Mouse (Mus musculus) C2C12 (cell line): ENCODE measurements at regions not wholly inside any gene's neighbourhood (a gene's known extent, or its start where the extent isn't known, plus 50 kb on each side); places are given as distances from the start of the nearest gene placed in this dataset.

Experiments used
- H3K27me3 ChIP-seq: one replicate; pipeline ENCODE4 v1.6.1; 2011; ENCODE audit not compliant: control insufficient read depth, insufficient read depth, insufficient read length
- H3K36me3 ChIP-seq: one replicate; pipeline ENCODE4 v1.6.1; 2011; ENCODE audit not compliant: control insufficient read depth, insufficient read depth
- H3K4me3 ChIP-seq: one replicate; pipeline ENCODE4 v1.5.1; 2011; ENCODE audit warnings: mild to moderate bottlenecking, control low read depth; ENCODE audit not compliant: poor library complexity, insufficient read depth, severe bottlenecking
- H3K79me2 ChIP-seq: one replicate; pipeline ENCODE4 v1.6.1; 2011; ENCODE audit not compliant: control insufficient read depth, insufficient read depth
- H3K79me3 ChIP-seq: one replicate; pipeline ENCODE4 v1.6.1; 2011; ENCODE audit warnings: low read depth, control low read depth
- H3ac ChIP-seq: one replicate; pipeline ENCODE3; 2011; ENCODE audit warnings: low read depth; ENCODE audit not compliant: control insufficient read depth, insufficient read length
- CEBPB ChIP-seq: IDR thresholded peaks from one replicate; pipeline ENCODE4 v1.6.1; 2011; ENCODE audit warnings: low read depth, mild to moderate bottlenecking, control low read depth, moderate library complexity
- CTCF ChIP-seq: IDR thresholded peaks from one replicate; pipeline ENCODE4 v1.5.1; 2011; ENCODE audit not compliant: control insufficient read depth, insufficient read depth, insufficient read length
- FOSL1 ChIP-seq: IDR thresholded peaks from one replicate; pipeline ENCODE4 v1.8.0; 2011; ENCODE audit warnings: mild to moderate bottlenecking, low read length; ENCODE audit not compliant: poor library complexity, insufficient read depth, severe bottlenecking
- MAX ChIP-seq: IDR thresholded peaks from one replicate; pipeline ENCODE4 v1.6.1; 2011; ENCODE audit warnings: mild to moderate bottlenecking, control low read depth
- MYOD1 ChIP-seq: IDR thresholded peaks from one replicate; pipeline ENCODE4 v1.6.1; 2011; ENCODE audit warnings: low read depth; ENCODE audit not compliant: control insufficient read depth, insufficient read length
- MYOG ChIP-seq: IDR thresholded peaks from one replicate; pipeline ENCODE4 v1.6.1; 2011; ENCODE audit not compliant: control insufficient read depth, insufficient read length; ENCODE audit errors: extremely low read depth
- USF1 ChIP-seq: IDR thresholded peaks from one replicate; pipeline ENCODE4 v1.6.1; 2011; ENCODE audit warnings: low read depth, mild to moderate bottlenecking, control low read depth, moderate library complexity

GRCm38 (mm10) chr10:67339371-67339929 is 54.3 kb upstream of the Nrbf2 start:
- TF ChIP-seq FOSL1 (no peak), CTCF (no peak), MYOD1 (no peak), CEBPB (peak; percentile 82)
- Histone ChIP-seq H3K27me3 (no peaks in the 10 kb centered on the region), H3K4me3 (no peak overlapping the region), H3ac (no peak overlapping the region), H3K79me2 (no peaks in the 10 kb centered on the region), H3K79me3 (no peaks in the 10 kb centered on the region), H3K36me3 (no peaks in the 10 kb centered on the region)

DNA sequence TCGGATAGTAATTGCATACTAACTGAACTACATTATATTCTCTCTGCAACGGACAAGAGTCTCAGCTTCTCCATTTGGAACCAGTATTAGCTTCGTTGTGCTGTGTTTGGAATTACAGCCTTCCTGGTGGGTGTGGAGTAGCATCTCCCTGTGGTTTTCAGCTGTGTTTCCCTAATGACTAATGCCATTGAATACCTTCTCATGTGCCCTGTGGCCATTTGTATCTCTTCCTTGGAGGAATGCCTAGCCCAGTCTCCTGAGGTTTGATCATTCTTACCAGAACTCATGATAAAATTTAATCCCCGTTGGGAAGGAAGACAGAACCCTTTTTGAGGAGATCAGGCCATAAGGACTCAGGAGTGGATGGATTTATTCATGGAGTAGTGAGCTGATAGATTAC is 59.6 kb upstream of the Nrbf2 start:
- Histone ChIP-seq H3K27me3 (no peaks in the 10 kb centered on the region), H3K36me3 (no peaks in the 10 kb centered on the region), H3K79me3 (no peaks in the 10 kb centered on the region), H3ac (no peak overlapping the region), H3K4me3 (no peak overlapping the region), H3K79me2 (no peaks in the 10 kb centered on the region)
- TF ChIP-seq MYOG (no peak), MYOD1 (no peak), FOSL1 (peak; percentile 69), CTCF (no peak)

DNA sequence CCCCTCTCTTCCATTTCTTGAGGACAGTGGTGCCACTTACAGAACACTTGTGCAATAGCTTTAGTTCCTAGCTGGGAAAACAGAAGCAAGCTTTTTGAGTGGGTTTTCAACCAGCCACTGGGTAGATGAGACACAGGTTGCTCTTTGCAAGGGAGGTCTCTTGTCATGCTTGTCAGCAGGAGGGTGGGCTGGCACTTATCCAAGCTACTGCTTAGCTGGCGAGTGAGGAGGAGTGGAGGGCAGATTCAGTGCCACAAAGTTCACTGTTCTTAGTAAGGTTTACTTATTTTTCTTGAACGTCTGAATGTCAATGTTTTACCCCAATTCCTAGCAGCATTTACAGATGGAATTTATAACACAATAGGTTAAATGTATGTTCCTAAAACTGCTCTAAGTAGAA is 65.9 kb upstream of the Nrbf2 start:
- H3K27me3 ChIP-seq: no peaks in the 10 kb centered on the region
- H3ac ChIP-seq: no peak overlapping the region
- no peaks in the 10 kb centered on the region for H3K79me3 ChIP-seq
- no peak overlapping the region for H3K4me3 ChIP-seq
- TF ChIP-seq MAX: no peak
- no peak for TF ChIP-seq MYOD1
- TF ChIP-seq CTCF: no peak
- no peak for TF ChIP-seq FOSL1
- TF ChIP-seq USF1: no peak
- H3K36me3 ChIP-seq: no peaks in the 10 kb centered on the region
- H3K79me2 ChIP-seq: no peaks in the 10 kb centered on the region

DNA sequence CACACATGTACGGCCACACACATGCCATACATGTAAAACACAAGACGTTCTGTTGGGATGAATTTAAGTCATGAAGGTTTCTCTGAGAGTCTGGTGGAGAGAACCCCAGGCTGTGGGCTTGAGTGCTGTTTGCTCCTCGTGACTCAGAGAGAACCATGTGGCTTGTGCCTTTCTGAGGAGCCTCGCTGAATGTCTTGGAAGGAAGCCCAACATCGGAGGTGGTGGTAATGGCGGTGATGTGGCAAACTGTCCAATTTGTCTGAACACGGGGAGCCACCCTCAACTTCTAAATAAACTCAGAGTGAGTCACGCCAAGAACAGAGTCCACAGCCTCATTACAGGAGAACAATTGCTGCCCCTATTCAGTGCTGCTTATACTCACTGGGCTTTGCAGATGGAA is 75.7 kb upstream of the Nrbf2 start:
- Histone ChIP-seq H3K79me3 (no peaks in the 10 kb centered on the region), H3K79me2 (no peaks in the 10 kb centered on the region)
- TF ChIP-seq MYOD1 (no peak), MAX (peak; percentile 99), FOSL1 (peak; percentile 16), MYOG (no peak), CEBPB (peak; percentile 33), CTCF (no peak), USF1 (peak; percentile 88)

GRCm38 (mm10) chr10:67361281-67361680 is 76.2 kb upstream of the Nrbf2 start:
- Histone ChIP-seq H3ac (no peak overlapping the region), H3K27me3 (no peaks in the 10 kb centered on the region), H3K36me3 (no peaks in the 10 kb centered on the region), H3K79me3 (no peaks in the 10 kb centered on the region), H3K4me3 (no peak overlapping the region), H3K79me2 (no peaks in the 10 kb centered on the region)
- no peak for TF ChIP-seq MYOG
- TF ChIP-seq CEBPB: no peak
- no peak for TF ChIP-seq FOSL1
- TF ChIP-seq MAX: no peak
- TF ChIP-seq USF1: no peak
- no peak for TF ChIP-seq CTCF
- no peak for TF ChIP-seq MYOD1

More for the DNA sequence above, 75.7 kb upstream of the Nrbf2 start:
- Histone ChIP-seq H3K4me3 (no peak overlapping the region), H3ac (no peak overlapping the region), H3K27me3 (no peaks in the 10 kb centered on the region), H3K36me3 (no peaks in the 10 kb centered on the region)

- TF ChIP-seq MYOG: no peak
- no peak for TF ChIP-seq CEBPB
- no peak for TF ChIP-seq MYOD1
- TF ChIP-seq FOSL1: no peak
- TF ChIP-seq CTCF: no peak
- no peak for TF ChIP-seq MAX
- no peak for TF ChIP-seq USF1
- Histone ChIP-seq H3ac (no peak overlapping the region), H3K36me3 (no peaks in the 10 kb centered on the region)
These were observed 79.5 kb upstream of the Nrbf2 start for GRCm38 (mm10) chr10:67364595-67364994.

More at GRCm38 (mm10) chr10:67364595-67364994, 79.5 kb upstream of the Nrbf2 start:
- no peak overlapping the region for H3K4me3 ChIP-seq
- H3K27me3 ChIP-seq: no peaks in the 10 kb centered on the region
- no peaks in the 10 kb centered on the region for H3K79me2 ChIP-seq
- no peaks in the 10 kb centered on the region for H3K79me3 ChIP-seq
